Mouse (Mus musculus): ENCODE measurements around the gene Nfya. TPM values are rescaled to one million over a fixed set of nuclear protein-coding genes. Genes with fewer than 3 reads are reported as not detected.

Gene Nfya
- total and polyA plus RNA-seq, 3 experiments, result 56.9 to 97.8 TPM; not detected in 1

GRCm38 (mm10) chr17:48426991-48427750 lies 17.5 kb upstream of the Nfya start (continued):
- no peak for TF ChIP-seq GATA1 (IDR thresholded peaks at IDR 0.05; ENCODE audit: low read depth, low read length)

- no peaks in the 10 kb centered on the region for H3K79me2 ChIP-seq (ENCODE audit: control insufficient read depth, insufficient read depth, low read length, poor library complexity)
- peaks cover 7 to 15% of the 10 kb centered on the region in 2 experiments for H3K4me1 ChIP-seq (ENCODE audit: control insufficient read depth in 1 of 2, insufficient read depth in 2 of 2, low read length in 2 of 2)
- peak overlapping the region in 1 of 2 experiments; percentile 32; a peak in 1 of 4 replicates for H3K4me3 ChIP-seq (ENCODE audit: control insufficient read depth in 1 of 2, insufficient read depth in 1 of 2, low read depth in 2 of 2, low read length in 2 of 2)
- H3K36me3 ChIP-seq (ENCODE audit: control insufficient read depth in 1 of 2, insufficient read depth in 2 of 2, low read length in 2 of 2), result peaks cover 0 to 4% of the 10 kb centered on the region in 2 experiments; a peak in 2 of 4 replicates
- H3K27me3 ChIP-seq (ENCODE audit: control insufficient read depth in 1 of 2, insufficient read depth in 2 of 2, low read length in 2 of 2), result no peaks in the 10 kb centered on the region
- TF ChIP-seq CHD2 (IDR thresholded peaks at IDR 0.05; ENCODE audit: low read length) (no peak), NRF1 (IDR thresholded peaks at IDR 0.05; ENCODE audit: insufficient read depth, low read depth, low read length, poor library complexity, severe bottlenecking) (no peak), MEF2A (IDR thresholded peaks at IDR 0.05; ENCODE audit: extremely low read depth, insufficient replicate concordance, low read depth, low read length, poor library complexity, severe bottlenecking) (no peak), SIN3A (IDR thresholded peaks at IDR 0.05; ENCODE audit: low read length) (peak; percentile 77), ZNF384 (IDR thresholded peaks at IDR 0.05; ENCODE audit: low read depth, low read length) (peak; percentile 51; the same call in 1 of the 2 replicates), MYC (IDR thresholded peaks at IDR 0.05; ENCODE audit: low read depth, low read length) (peak; percentile 77), MAFK (IDR thresholded peaks at IDR 0.05; ENCODE audit: borderline replicate concordance, low read depth, low read length) (peak; percentile 32; the same call in 1 of the 2 replicates), GABPA (IDR thresholded peaks at IDR 0.05; ENCODE audit: low read depth, low read length) (no peak), RCOR1 (IDR thresholded peaks at IDR 0.05; ENCODE audit: low read depth, low read length) (peak; percentile 97), JUND (IDR thresholded peaks at IDR 0.05; ENCODE audit: low read depth, low read length) (no peak), EP300 (IDR thresholded peaks at IDR 0.05; ENCODE audit: low read depth in 1 of 2, low read length in 2 of 2) (peak; percentile 87 to 90), TCF12 (IDR thresholded peaks at IDR 0.05; ENCODE audit: low read depth, low read length) (peak; percentile 83), MAZ (IDR thresholded peaks at IDR 0.05; ENCODE audit: low read depth, low read length) (peak; percentile 31; the same call in 1 of the 2 replicates), TBP (IDR thresholded peaks at IDR 0.05; ENCODE audit: low read depth, low read length) (0 out of 2 replicates have a peak, but pooled peaks have one; percentile 26), ZMIZ1 (IDR thresholded peaks at IDR 0.05; ENCODE audit: low read depth, low read length) (peak; percentile 34; the same call in 1 of the 2 replicates), UBTF (IDR thresholded peaks at IDR 0.05; ENCODE audit: borderline replicate concordance, insufficient read depth, low read depth, low read length) (no peak), MAX (IDR thresholded peaks at IDR 0.05; ENCODE audit: low read length) (peak; percentile 60; the same call in 1 of the 2 replicates), MXI1 (IDR thresholded peaks at IDR 0.05; ENCODE audit: low read depth, low read length) (peak; percentile 78; the same call in 1 of the 2 replicates), TAL1 (IDR thresholded peaks at IDR 0.05; ENCODE audit: low read length) (peak; percentile 55), ETS1 (IDR thresholded peaks at IDR 0.05; ENCODE audit: low read depth, low read length) (peak; percentile 79), HCFC1 (IDR thresholded peaks at IDR 0.05; ENCODE audit: low read depth, low read length) (no peak), GATA1 (IDR thresholded peaks at IDR 0.05; ENCODE audit: low read depth, low read length) (peak; percentile 89), BHLHE40 (IDR thresholded peaks at IDR 0.05; ENCODE audit: borderline replicate concordance, low read depth, low read length) (peak; percentile 81)
- H3K27ac ChIP-seq (ENCODE audit: control insufficient read depth, low read depth, low read length), result peak overlapping the region; percentile 67
- no peaks in the 10 kb centered on the region for H3K9me3 ChIP-seq (replicated peaks; ENCODE audit: insufficient read depth, low read length)
- no peak overlapping the region for H3K9ac ChIP-seq (ENCODE audit: control insufficient read depth, low read depth, low read length, poor library complexity, severe bottlenecking)
- DNase-seq (ENCODE audit: low read depth, low spot score), result peak; percentile 92
Measured at GRCm38 (mm10) chr17:48425823-48426612, 16.3 kb upstream of the Nfya start.
